Mouse (Mus musculus) brain, embryonic 14.5 days (tissue): ENCODE data around the gene Rfxank.

Source experiments
- CTCF ChIP-seq: fragments of 200-500 bp; IDR thresholded peaks from 2 replicates; pipeline ENCODE4 v1.5.1; 2012; ENCODE audit warnings: inconsistent platforms, mild to moderate bottlenecking, moderate library complexity, borderline replicate concordance; ENCODE audit not compliant: insufficient read depth, insufficient read length; ENCODE audit errors: extremely low read depth
- POLR2A ChIP-seq: fragments of 200-500 bp; IDR thresholded peaks from 2 replicates; pipeline ENCODE4 v1.6.1; 2012; ENCODE audit warnings: mild to moderate bottlenecking, inconsistent platforms, borderline replicate concordance; ENCODE audit not compliant: poor library complexity, insufficient read depth, insufficient read length, severe bottlenecking; ENCODE audit errors: extremely low read depth

GRCm38 (mm10) chr8:70134931-70135330 is 4.0 kb downstream of the Rfxank start:
- TF ChIP-seq POLR2A (no peak), CTCF (no peak)
